Mouse (Mus musculus) testis, adult 2 months (tissue): ENCODE measurements around the gene Vmp1.

Source experiments
- CTCF ChIP-seq: fragments of 200-500 bp; IDR thresholded peaks from 2 replicates; pipeline ENCODE4 v1.5.1; 2012; ENCODE audit warnings: low read depth, mild to moderate bottlenecking, inconsistent platforms, low read length, moderate library complexity; ENCODE audit not compliant: control insufficient read depth, insufficient read depth, insufficient replicate concordance
- POLR2A ChIP-seq: fragments of 200-500 bp; IDR thresholded peaks from 2 replicates; pipeline ENCODE4 v1.6.1; 2012; ENCODE audit warnings: low read depth, mild to moderate bottlenecking, inconsistent platforms, low read length, moderate library complexity; ENCODE audit not compliant: control insufficient read depth

GRCm38 (mm10) chr11:86701151-86701550 lies 17.5 kb upstream of the Vmp1 start:
- TF ChIP-seq POLR2A: no peak
- TF ChIP-seq CTCF: no peak
